Comparison of ENCODE assay signal across 8 mouse cellular contexts in the genomic region with DNA sequence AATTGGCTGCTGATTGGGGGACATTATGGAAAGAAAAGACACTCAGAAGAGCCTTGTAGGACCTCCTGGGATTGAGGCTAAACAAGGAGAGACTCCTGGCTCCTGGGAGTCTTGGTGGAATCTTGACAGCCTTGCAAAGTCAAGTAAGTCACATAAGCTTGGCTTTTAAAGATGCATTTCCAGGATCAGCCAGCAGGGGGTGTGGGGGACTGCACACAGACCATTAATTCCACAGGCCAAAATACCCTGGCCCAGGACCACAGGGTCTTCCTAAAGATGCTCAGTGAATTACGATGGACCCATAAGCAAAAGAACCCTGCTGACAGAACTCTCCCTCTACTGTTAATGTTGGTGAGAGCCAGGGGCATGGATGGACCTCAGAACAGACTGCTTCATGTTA.
A peak's percentile ranks its signal among the peaks of the same experiment; 100 is the strongest.
DNase-seq lines count a peak whose midpoint lies in the region; ATAC-seq lines count a peak whose summit lies in the region.

No protein-coding gene starts in this region.

- DNase-seq in gastrocnemius, adult 18-20 months (ENCODE audit: low spot score), result peak; percentile 39
- no peak for DNase-seq in gastrocnemius, postnatal 25 days
- DNase-seq in right cerebral cortex, adult 2 months (ENCODE audit: low spot score in 2 of 2), result peak; percentile 60 to 64
- no peak for DNase-seq in right cerebral cortex, postnatal 25 days
- DNase-seq in c-Kit-negative CD71-positive TER-119-positive erythroid progenitor cells, embryonic 14.5 days (ENCODE audit: low read depth, low spot score), result peak; percentile 70
- DNase-seq in induced T-regulatory cell, adult 2 months (ENCODE audit: low read depth), result peak; percentile 80
- peak; percentile 78 for DNase-seq in retina, postnatal 1 day

- ATAC-seq in megakaryocyte-erythroid progenitor cell, adult 5-6 weeks (replicated peaks; ENCODE audit: low FRiP score, low TSS enrichment, poor library complexity, severe bottlenecking), result no peak

Comparison
In these comparisons a context has a peak if more than half of its experiments do, and no peak if none do; other contexts are left out.
1. DNase-seq: peak in gastrocnemius, adult 18-20 months (single experiment), right cerebral cortex, adult 2 months (2 of 2), c-Kit-negative CD71-positive TER-119-positive erythroid progenitor cells, embryonic 14.5 days (single experiment), induced T-regulatory cell, adult 2 months (single experiment) and retina, postnatal 1 day (single experiment); none in gastrocnemius, postnatal 25 days (single experiment) and right cerebral cortex, postnatal 25 days (single experiment).